In genomic region chr15:10747638-10748037, GRCm38 (mm10) we compare ENCODE assay signal across 10 mouse cellular contexts. TPM values are rescaled to one million over a fixed set of nuclear protein-coding genes. Genes with fewer than 3 reads are reported as not detected.
DNase-seq lines count a peak whose midpoint lies in the region; ATAC-seq lines count a peak whose summit lies in the region.
"Had no signal": no experiment of that assay in that cellular context is flagged by ENCODE, and none has a peak within 500 bp of the region (broad histone marks: within the 10 kb centered on the region; RNA-seq: fewer than 3 reads in every experiment).

No protein-coding gene starts in this region.

- peak; percentile 29 to 62 for DNase-seq in frontal cortex, adult 2 months (ENCODE audit: extremely low spot score in 1 of 2, low spot score in 1 of 2)
- no peak for DNase-seq in frontal cortex, postnatal 25 days (ENCODE audit: low spot score in 2 of 2)
- DNase-seq in right cerebral cortex, adult 2 months (ENCODE audit: low spot score in 2 of 2): peak; percentile 41 to 54
- no peak for DNase-seq in right cerebral cortex, postnatal 10 days (ENCODE audit: low spot score in 2 of 2)
- no peak for DNase-seq in embryo, embryonic 11 days
- DNase-seq in thymus, postnatal 14 days: no peak
- DNase-seq: adrenal gland, adult 2 months; liver, embryonic 13.5 days had no signal

- ATAC-seq in inflammation-experienced regulatory T-cells, adult 6 months: peak; percentile 28
- no peak for ATAC-seq in erythroid progenitor cell, adult 5-6 weeks (replicated peaks; ENCODE audit: low FRiP score, poor library complexity, severe bottlenecking)

RNA-seq across cellular contexts. Expression of gene Rai14, which starts 33.2 kb away (rescaled TPM):
- 10.2 and 10.4 TPM in 2 replicates for polyA plus RNA-seq in frontal cortex, adult 2 months (2012; rRNA removed)
- polyA plus RNA-seq in inflammation-experienced regulatory T-cells, adult 6 months (2017; shearing (Covaris generic)): 1 to 10 TPM in 2 of 3 experiments, under 1 TPM in 1; 0.56 to 6.8 (median 1.9) TPM
- 0.84 and 1.4 TPM in 2 replicates for total RNA-seq in erythroid progenitor cell, adult 5-6 weeks (2015; ENCODE audit: low replicate concordance)
- total RNA-seq in erythroid progenitor cell, adult 5-6 weeks (2017; ENCODE audit: low replicate concordance): 1.3 and 2.5 TPM in 2 replicates

Comparison
In these comparisons a context has a peak if more than half of its experiments do, and no peak if none do; other contexts are left out.
1. DNase-seq: peak in frontal cortex, adult 2 months (2 of 2) and right cerebral cortex, adult 2 months (2 of 2); none in frontal cortex, postnatal 25 days (0 of 2), right cerebral cortex, postnatal 10 days (0 of 2), embryo, embryonic 11 days (single experiment) and thymus, postnatal 14 days (single experiment).